Mouse (Mus musculus): ENCODE data around the gene Eif5a. TPM values are rescaled to one million over a fixed set of nuclear protein-coding genes. Genes with fewer than 3 reads are reported as not detected.

The Eif5a gene
- polyA plus RNA-seq (2012; rRNA removed), result 618 and 719 TPM in 2 replicates

DNA sequence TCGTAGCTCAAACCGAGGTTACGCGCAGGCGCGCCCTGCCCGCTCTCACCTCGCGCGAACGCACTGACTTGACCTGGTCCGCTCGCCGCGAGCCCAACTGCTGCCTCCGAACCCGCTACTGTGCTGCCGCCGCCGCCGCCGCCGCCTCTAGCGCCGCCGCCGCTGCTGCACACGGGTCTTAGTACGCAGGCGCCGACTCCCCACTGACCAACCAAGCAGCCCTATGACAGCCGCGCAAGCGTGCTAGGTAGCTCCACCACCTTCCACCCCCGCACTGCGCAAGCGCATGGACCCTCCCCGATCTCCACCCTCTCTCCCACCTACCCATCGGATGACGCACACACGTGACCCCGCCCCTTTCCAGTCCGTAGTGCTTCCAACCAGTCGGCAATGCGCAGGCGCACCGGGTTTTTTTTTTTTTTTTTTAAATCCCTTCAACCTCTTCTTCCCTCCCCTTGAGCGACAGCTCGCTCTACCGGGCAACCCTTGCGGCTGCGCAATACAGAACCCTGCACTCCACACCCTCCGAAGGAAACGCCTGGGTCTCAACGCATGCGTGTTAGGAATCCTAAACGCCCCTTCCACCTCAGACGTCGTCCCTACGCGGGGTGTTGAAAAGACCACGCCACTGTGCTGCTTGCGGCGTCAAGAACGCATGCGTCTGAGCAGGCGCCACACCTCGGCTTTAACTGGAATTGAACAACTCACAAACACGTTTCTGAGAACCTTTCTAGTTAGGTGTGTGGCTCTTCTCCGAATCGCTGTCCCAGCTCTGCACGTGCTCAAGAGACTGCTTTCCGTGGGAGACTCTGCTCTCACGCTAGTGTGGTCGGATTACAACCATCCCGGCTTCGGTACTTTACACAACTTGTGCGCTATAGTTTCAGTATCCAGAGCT lies at the start of gene Eif5a:
Eif5a (minus strand) TSS at position 845 of the 898 bp plus-strand sequence.
- Histone ChIP-seq H3K27me3 (ENCODE audit: control insufficient read depth, insufficient read depth, low read length) (no peaks in the 10 kb centered on the region), H3K27ac (ENCODE audit: control insufficient read depth, insufficient read depth, low read length) (peak within 1 kb of the TSS; percentile 88), H3K36me3 (ENCODE audit: control insufficient read depth, insufficient read depth, low read length) (peaks cover 22% of the 10 kb centered on the region), H3K4me1 (replicated peaks; ENCODE audit: control insufficient read depth, insufficient read depth, low read length) (peaks cover 6% of the 10 kb centered on the region), H3K4me3 (ENCODE audit: control insufficient read depth, insufficient read depth, low read length) (peak within 1 kb of the TSS; percentile 83)
- DNase-seq, result peak; percentile 100
- under 1% methylated on average over 78 of the region's 78 CpGs for WGBS
- peak; percentile 53 for TF ChIP-seq POLR2A (IDR thresholded peaks at IDR 0.05; ENCODE audit: control insufficient read depth, extremely low read depth, insufficient read depth, low read length, poor library complexity)
- TF ChIP-seq CTCF (IDR thresholded peaks at IDR 0.05; ENCODE audit: borderline replicate concordance, control insufficient read depth, extremely low read depth, insufficient read depth, low read length, poor library complexity), result peak; percentile 78

DNA sequence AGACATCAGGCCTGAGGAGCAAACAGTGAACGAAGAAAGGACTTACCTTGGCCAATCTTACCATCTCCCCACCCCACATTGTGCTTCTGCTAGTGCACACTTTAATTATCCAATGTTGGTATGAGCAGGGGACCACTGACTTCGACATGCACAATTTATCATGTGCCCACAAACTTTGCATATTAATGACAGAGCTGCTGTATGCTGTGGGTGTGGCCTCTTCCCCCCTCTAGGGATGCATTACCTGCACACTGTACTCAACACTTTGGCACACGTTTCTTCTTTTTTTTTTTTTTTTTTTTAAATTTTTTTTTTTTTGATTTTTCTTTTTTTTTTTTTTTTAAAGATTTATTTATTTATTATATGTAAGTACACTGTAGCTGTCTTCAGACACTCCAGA lies 49.0 kb upstream of the Eif5a start:
- Histone ChIP-seq H3K27ac (ENCODE audit: control insufficient read depth, insufficient read depth, low read length) (no peak overlapping the region), H3K36me3 (ENCODE audit: control insufficient read depth, insufficient read depth, low read length) (peaks cover 9% of the 10 kb centered on the region), H3K27me3 (ENCODE audit: control insufficient read depth, insufficient read depth, low read length) (peaks cover 11% of the 10 kb centered on the region; the same call in 1 of the 2 replicates), H3K4me1 (replicated peaks; ENCODE audit: control insufficient read depth, insufficient read depth, low read length) (peaks cover 3% of the 10 kb centered on the region; the same call in 1 of the 2 replicates), H3K4me3 (ENCODE audit: control insufficient read depth, insufficient read depth, low read length) (no peak overlapping the region)
- TF ChIP-seq POLR2A (IDR thresholded peaks at IDR 0.05; ENCODE audit: control insufficient read depth, extremely low read depth, insufficient read depth, low read length, poor library complexity), result no peak
- no peak for TF ChIP-seq CTCF (IDR thresholded peaks at IDR 0.05; ENCODE audit: borderline replicate concordance, control insufficient read depth, extremely low read depth, insufficient read depth, low read length, poor library complexity)
- 78% methylated on average over 3 of the region's 3 CpGs for WGBS
- DNase-seq, result no peak

- TF ChIP-seq CTCF (IDR thresholded peaks at IDR 0.05; ENCODE audit: borderline replicate concordance, control insufficient read depth, extremely low read depth, insufficient read depth, low read length, poor library complexity) (no peak), POLR2A (IDR thresholded peaks at IDR 0.05; ENCODE audit: control insufficient read depth, extremely low read depth, insufficient read depth, low read length, poor library complexity) (no peak)
- no peak for DNase-seq
- Histone ChIP-seq H3K27me3 (ENCODE audit: control insufficient read depth, insufficient read depth, low read length) (peaks cover 14% of the 10 kb centered on the region; the same call in 1 of the 2 replicates), H3K27ac (ENCODE audit: control insufficient read depth, insufficient read depth, low read length) (no peak overlapping the region), H3K4me3 (ENCODE audit: control insufficient read depth, insufficient read depth, low read length) (no peak overlapping the region), H3K36me3 (ENCODE audit: control insufficient read depth, insufficient read depth, low read length) (peaks cover 9% of the 10 kb centered on the region), H3K4me1 (replicated peaks; ENCODE audit: control insufficient read depth, insufficient read depth, low read length) (peaks cover 6% of the 10 kb centered on the region; the same call in 1 of the 2 replicates)
- WGBS, result 93% methylated on average over 6 of the region's 6 CpGs
Observed at GRCm38 (mm10) chr11:69970222-69970621, 48.5 kb upstream of the Eif5a start.

DNA sequence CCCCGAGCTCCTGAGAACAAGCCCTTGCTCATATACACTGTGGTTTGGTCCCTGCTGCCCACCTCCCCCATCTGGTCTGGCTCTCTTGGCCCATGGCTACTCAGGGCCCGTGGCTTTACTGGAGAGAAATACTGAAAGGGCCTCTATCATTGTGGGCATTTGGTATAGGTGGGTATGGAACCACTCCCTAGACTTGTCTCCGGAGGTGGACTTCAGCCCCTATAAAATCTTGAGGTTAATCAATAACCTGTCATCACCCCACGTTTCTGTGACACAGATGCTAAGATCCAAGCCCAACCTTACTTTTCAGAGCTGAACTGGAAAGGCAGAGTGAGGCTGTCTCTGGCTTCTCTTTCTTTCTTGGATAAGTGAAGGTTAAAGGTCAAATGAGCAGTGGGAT lies 47.0 kb upstream of the Eif5a start:
- peaks cover 18% of the 10 kb centered on the region; the same call in 1 of the 2 replicates for H3K27me3 ChIP-seq (ENCODE audit: control insufficient read depth, insufficient read depth, low read length)
- no peak for TF ChIP-seq CTCF (IDR thresholded peaks at IDR 0.05; ENCODE audit: borderline replicate concordance, control insufficient read depth, extremely low read depth, insufficient read depth, low read length, poor library complexity)
- H3K27ac ChIP-seq (ENCODE audit: control insufficient read depth, insufficient read depth, low read length), result no peak overlapping the region
- no peak for DNase-seq
- peaks cover 7% of the 10 kb centered on the region; the same call in 1 of the 2 replicates for H3K4me1 ChIP-seq (replicated peaks; ENCODE audit: control insufficient read depth, insufficient read depth, low read length)
- H3K36me3 ChIP-seq (ENCODE audit: control insufficient read depth, insufficient read depth, low read length), result peaks cover 5% of the 10 kb centered on the region
- WGBS, result 91% methylated on average over 4 of the region's 4 CpGs
- H3K4me3 ChIP-seq (ENCODE audit: control insufficient read depth, insufficient read depth, low read length), result no peak overlapping the region

DNA sequence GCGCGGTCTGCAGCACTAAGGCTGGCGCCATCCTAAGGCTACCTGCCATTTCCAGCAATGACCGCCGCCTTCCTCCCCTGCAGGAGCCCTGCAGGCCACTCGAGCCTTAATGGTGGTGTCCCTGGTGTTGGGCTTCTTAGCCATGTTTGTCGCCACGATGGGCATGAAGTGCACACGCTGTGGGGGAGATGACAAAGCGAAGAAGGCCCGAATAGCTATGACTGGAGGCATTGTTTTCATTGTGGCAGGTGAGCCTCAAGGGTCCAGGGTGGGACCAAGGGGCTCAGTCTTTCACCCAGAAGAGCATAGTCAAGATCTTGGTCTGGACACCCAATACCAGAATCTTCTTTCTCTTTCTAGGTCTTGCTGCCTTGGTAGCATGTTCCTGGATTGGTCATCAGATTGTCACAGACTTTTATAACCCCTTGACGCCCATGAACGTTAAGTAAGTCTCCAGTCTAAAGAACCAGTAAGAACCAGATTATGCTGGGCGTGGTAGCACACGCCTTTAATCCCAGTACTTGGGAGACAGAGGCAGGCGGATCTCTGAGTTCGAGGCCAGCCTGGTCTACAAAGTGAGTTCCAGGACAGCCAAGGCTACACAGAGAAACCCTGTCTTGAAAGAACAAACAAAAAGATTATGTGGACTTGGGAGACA lies 45.2 kb upstream of the Eif5a start:
- 47% methylated on average over 17 of the region's 17 CpGs for WGBS
- DNase-seq, result no peak
- Histone ChIP-seq H3K36me3 (ENCODE audit: control insufficient read depth, insufficient read depth, low read length) (no peaks in the 10 kb centered on the region; the same call in 1 of the 2 replicates), H3K4me1 (replicated peaks; ENCODE audit: control insufficient read depth, insufficient read depth, low read length) (peaks cover 7% of the 10 kb centered on the region; the same call in 1 of the 2 replicates), H3K27me3 (ENCODE audit: control insufficient read depth, insufficient read depth, low read length) (peaks cover 18% of the 10 kb centered on the region; the same call in 1 of the 2 replicates), H3K4me3 (ENCODE audit: control insufficient read depth, insufficient read depth, low read length) (no peak overlapping the region), H3K27ac (ENCODE audit: control insufficient read depth, insufficient read depth, low read length) (no peak overlapping the region)
- TF ChIP-seq CTCF (IDR thresholded peaks at IDR 0.05; ENCODE audit: borderline replicate concordance, control insufficient read depth, extremely low read depth, insufficient read depth, low read length, poor library complexity) (no peak), POLR2A (IDR thresholded peaks at IDR 0.05; ENCODE audit: control insufficient read depth, extremely low read depth, insufficient read depth, low read length, poor library complexity) (no peak)
